Mouse (Mus musculus) testis, adult 2 months (tissue): ENCODE measurements around the gene Nxph4.

Experiments
- CTCF ChIP-seq: fragments of 200-500 bp; IDR thresholded peaks from 2 replicates; pipeline ENCODE4 v1.5.1; 2012; ENCODE audit warnings: low read depth, mild to moderate bottlenecking, inconsistent platforms, low read length, moderate library complexity; ENCODE audit not compliant: control insufficient read depth, insufficient read depth, insufficient replicate concordance
- POLR2A ChIP-seq: fragments of 200-500 bp; IDR thresholded peaks from 2 replicates; pipeline ENCODE4 v1.6.1; 2012; ENCODE audit warnings: low read depth, mild to moderate bottlenecking, inconsistent platforms, low read length, moderate library complexity; ENCODE audit not compliant: control insufficient read depth

GRCm38 (mm10) chr10:127512307-127512666, 22.1 kb downstream of the Nxph4 start:
- no peak for TF ChIP-seq POLR2A
- TF ChIP-seq CTCF = no peak
